8 mouse cellular contexts compared by ENCODE assay signal in genomic region chr9:65432236-65432635, GRCm38 (mm10). TPM values are rescaled to one million over a fixed set of nuclear protein-coding genes. Genes with fewer than 3 reads are reported as not detected.
DNase-seq lines count a peak whose midpoint lies in the region; ATAC-seq and TF ChIP-seq lines count a peak whose summit lies in the region.

No protein-coding gene starts in this region.

- peak; percentile 76 for DNase-seq in forebrain, embryonic 10.5 days (ENCODE audit: extremely low spot score, low spot score)
- DNase-seq in adrenal gland, postnatal 4 days (ENCODE audit: low spot score in 2 of 2), result peak; percentile 56 to 77
- peak; percentile 81 to 86 for DNase-seq in heart, postnatal 36 days
- peak; percentile 84 for DNase-seq in left cerebral cortex, adult 11 months (ENCODE audit: low spot score)
- peak; percentile 82 for DNase-seq in mesoderm, embryonic 11.5 days (ENCODE audit: low read depth, low spot score)
- peak; percentile 63 to 75 for DNase-seq in spleen, postnatal 36 days (ENCODE audit: low spot score in 2 of 2)

- peaks cover 10% of the 10 kb centered on the region for H3K4me1 ChIP-seq in forebrain, embryonic 10.5 days
- H3K4me1 ChIP-seq in forebrain, embryonic 15.5 days, result peaks cover 11% of the 10 kb centered on the region
- H3K4me1 ChIP-seq in embryonic fibroblast, embryonic 13.5 days (ENCODE audit: control insufficient read depth, insufficient read depth, low read length), result no peaks in the 10 kb centered on the region

- ATAC-seq in forebrain, embryonic 15.5 days (replicated peaks), result no peak

- no peaks in the 10 kb centered on the region for H3K27me3 ChIP-seq in forebrain, embryonic 10.5 days (ENCODE audit: poor library complexity, severe bottlenecking)
- no peaks in the 10 kb centered on the region for H3K27me3 ChIP-seq in forebrain, embryonic 15.5 days

- TF ChIP-seq CTCF in embryonic fibroblast, embryonic 13.5 days (IDR thresholded peaks at IDR 0.05; ENCODE audit: borderline replicate concordance, insufficient read depth, low read length), result peak; percentile 55; the same call in 1 of the 2 replicates

- H3K36me3 ChIP-seq in forebrain, embryonic 10.5 days (replicated peaks), result no peaks in the 10 kb centered on the region
- no peaks in the 10 kb centered on the region for H3K36me3 ChIP-seq in forebrain, embryonic 15.5 days

- H3K27ac ChIP-seq in forebrain, embryonic 10.5 days, result no peak overlapping the region
- H3K27ac ChIP-seq in forebrain, embryonic 15.5 days (replicated peaks), result no peak overlapping the region
- H3K27ac ChIP-seq in embryonic fibroblast, embryonic 13.5 days (ENCODE audit: insufficient read depth, low read length), result no peak overlapping the region

- H3K4me2 ChIP-seq in forebrain, embryonic 15.5 days (replicated peaks), result no peak overlapping the region

- no peak overlapping the region for H3K9ac ChIP-seq in forebrain, embryonic 15.5 days (replicated peaks)

- WGBS in forebrain, embryonic 10.5 days, result 2% methylated on average over 3 of the region's 3 CpGs
- WGBS in forebrain, embryonic 15.5 days, result 3% methylated on average over 3 of the region's 3 CpGs

- H3K9me3 ChIP-seq in forebrain, embryonic 10.5 days, result no peaks in the 10 kb centered on the region
- no peaks in the 10 kb centered on the region for H3K9me3 ChIP-seq in forebrain, embryonic 15.5 days

- intact Hi-C loops in heart, postnatal 36 days (cut with DNase I), result loop anchor here (1.0 to 10.0 kb wide), 5 partner anchors 39 to 295 kb away; partner anchors contain the start of gene Plekho2

- TF ChIP-seq POLR2A in embryonic fibroblast, embryonic 13.5 days (IDR thresholded peaks at IDR 0.05; ENCODE audit: low read depth, low read length), result no peak

- no peak overlapping the region for H3K4me3 ChIP-seq in forebrain, embryonic 10.5 days
- no peak overlapping the region for H3K4me3 ChIP-seq in forebrain, embryonic 15.5 days
- no peak overlapping the region for H3K4me3 ChIP-seq in embryonic fibroblast, embryonic 13.5 days (ENCODE audit: insufficient read depth, low read length)

RNA-seq across cellular contexts. Expression of gene Mtfmt, which starts 3.3 kb away (rescaled TPM):
- 20.5 and 21.5 TPM in 2 replicates for polyA plus RNA-seq in forebrain, embryonic 10.5 days (2016; fragmentation: Nextera tagmentation; extraction: Ambion mirVana)
- polyA plus RNA-seq in forebrain, embryonic 15.5 days (2015; fragmentation: Nextera tagmentation; extraction: Ambion mirVana), result 23.6 and 26.0 TPM in 2 replicates
- 10 to 100 TPM; 18.1 to 20.4 TPM for total RNA-seq in adrenal gland, postnatal 4 days (2021)
- polyA plus RNA-seq in embryonic fibroblast, embryonic 13.5 days (2011; ENCODE audit: insufficient read length, low read depth, missing spikeins), result 14.8 and 17.0 TPM in 2 replicates
- 1 to 10 TPM; 7.1 to 7.5 TPM for total RNA-seq in heart, postnatal 36 days (2021)

RNA-seq across cellular contexts. Expression of gene Slc51b, which starts 9.5 kb away (rescaled TPM):
- not detected in 2 replicates for polyA plus RNA-seq in forebrain, embryonic 10.5 days (2016; fragmentation: Nextera tagmentation; extraction: Ambion mirVana)
- not detected in 2 replicates for polyA plus RNA-seq in forebrain, embryonic 15.5 days (2015; fragmentation: Nextera tagmentation; extraction: Ambion mirVana)
- 1 to 10 TPM; 1.4 to 2.4 TPM for total RNA-seq in adrenal gland, postnatal 4 days (2021)
- polyA plus RNA-seq in embryonic fibroblast, embryonic 13.5 days (2011; ENCODE audit: insufficient read length, low read depth, missing spikeins), result not detected in 2 replicates
- not detected for total RNA-seq in heart, postnatal 36 days (2021)

RNA-seq across cellular contexts. Expression of gene Spg21, which starts 28.5 kb away (rescaled TPM):
- polyA plus RNA-seq in forebrain, embryonic 10.5 days (2016; fragmentation: Nextera tagmentation; extraction: Ambion mirVana), result 93.8 TPM in 2 replicates
- 133 and 139 TPM in 2 replicates for polyA plus RNA-seq in forebrain, embryonic 15.5 days (2015; fragmentation: Nextera tagmentation; extraction: Ambion mirVana)
- total RNA-seq in adrenal gland, postnatal 4 days (2021), result 10 to 100 TPM; 53.9 to 67.0 TPM
- 99.3 and 111 TPM in 2 replicates for polyA plus RNA-seq in embryonic fibroblast, embryonic 13.5 days (2011; ENCODE audit: insufficient read length, low read depth, missing spikeins)
- total RNA-seq in heart, postnatal 36 days (2021), result 10 to 100 TPM; 11.3 to 16.0 TPM

RNA-seq across cellular contexts. Expression of gene Rasl12, which starts 33.9 kb away (rescaled TPM):
- polyA plus RNA-seq in forebrain, embryonic 10.5 days (2016; fragmentation: Nextera tagmentation; extraction: Ambion mirVana), result 6.3 and 7.2 TPM in 2 replicates
- 6.1 and 6.5 TPM in 2 replicates for polyA plus RNA-seq in forebrain, embryonic 15.5 days (2015; fragmentation: Nextera tagmentation; extraction: Ambion mirVana)
- 10 to 100 TPM; 12.3 to 13.7 TPM for total RNA-seq in adrenal gland, postnatal 4 days (2021)
- polyA plus RNA-seq in embryonic fibroblast, embryonic 13.5 days (2011; ENCODE audit: insufficient read length, low read depth, missing spikeins), result 1.0 and 1.5 TPM in 2 replicates
- 1 to 10 TPM; 8.4 to 9.2 TPM for total RNA-seq in heart, postnatal 36 days (2021)

RNA-seq across cellular contexts. Expression of gene Kbtbd13, which starts 40.8 kb away (rescaled TPM):
- 0.66 and 0.85 TPM in 2 replicates for polyA plus RNA-seq in forebrain, embryonic 10.5 days (2016; fragmentation: Nextera tagmentation; extraction: Ambion mirVana)
- polyA plus RNA-seq in forebrain, embryonic 15.5 days (2015; fragmentation: Nextera tagmentation; extraction: Ambion mirVana), result 0.56 and 1.00 TPM in 2 replicates
- total RNA-seq in adrenal gland, postnatal 4 days (2021), result 1 to 10 TPM in 1 of 2 experiments, under 1 TPM in 1; 0.99 to 1.0 TPM
- not detected in 2 replicates for polyA plus RNA-seq in embryonic fibroblast, embryonic 13.5 days (2011; ENCODE audit: insufficient read length, low read depth, missing spikeins)
- 1 to 10 TPM; 2.2 to 2.4 TPM for total RNA-seq in heart, postnatal 36 days (2021)
